Mouse (Mus musculus): Measurements from ENCODE around the gene Bcr. TPM values are rescaled to one million over a fixed set of nuclear protein-coding genes. Genes with fewer than 3 reads are reported as not detected.
A peak's percentile ranks its signal among the peaks of the same experiment; 100 is the strongest.

The Bcr gene
- polyA plus RNA-seq, 1 experiment from 2014 or later = 4.7 TPM

DNA sequence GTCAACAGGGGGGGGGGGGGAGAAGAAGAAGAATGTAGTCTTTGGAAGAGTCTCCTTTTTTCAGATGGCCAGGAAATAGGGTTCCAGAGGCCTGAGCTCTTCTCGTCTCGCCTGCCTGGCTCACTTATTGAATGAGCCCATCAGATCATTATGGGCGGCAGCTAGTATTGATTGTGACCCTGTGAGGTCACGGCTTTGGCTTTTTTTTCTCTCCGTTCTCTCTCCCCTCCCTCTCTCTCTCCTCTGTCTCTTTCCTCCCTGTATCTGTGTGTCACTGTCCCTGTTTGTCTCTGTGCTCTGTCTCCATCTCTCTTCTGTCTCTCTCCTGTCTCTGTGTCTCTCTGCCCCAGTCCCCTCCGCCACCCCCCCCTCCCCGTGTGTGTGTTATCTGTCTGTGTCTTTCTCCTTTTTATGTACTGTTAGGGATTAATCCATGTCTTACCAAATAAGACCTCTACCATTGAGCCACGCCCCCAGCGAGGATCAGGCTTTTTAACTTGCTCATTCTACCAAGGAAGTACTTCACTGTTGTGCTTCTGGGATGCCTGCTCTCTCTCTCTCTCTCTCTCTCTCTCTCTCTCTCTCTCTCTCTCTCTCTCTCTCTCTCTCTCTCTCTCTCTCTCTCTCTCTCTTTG lies 1.5 kb upstream of the Bcr start:
- no peak for ATAC-seq (ENCODE audit: low FRiP score, low TSS enrichment)
- Histone ChIP-seq H3K4me3 (ENCODE audit: low read depth, low read length) (no peak overlapping the region), H3K27ac (replicated peaks) (0 out of 2 replicates have a peak overlapping the region, but pooled peaks have one; percentile 8), H3K4me2 (replicated peaks; ENCODE audit: low read depth) (no peak overlapping the region), H3K36me3 (ENCODE audit: control insufficient read depth, insufficient read depth, low read length) (no peaks in the 10 kb centered on the region), H3K9me3 (ENCODE audit: control insufficient read depth, low read length) (no peaks in the 10 kb centered on the region), H3K9ac (ENCODE audit: low read length) (no peak overlapping the region), H3K27me3 (ENCODE audit: control insufficient read depth, insufficient read depth, low read length) (no peaks in the 10 kb centered on the region), H3K4me1 (replicated peaks; ENCODE audit: control insufficient read depth, insufficient read depth) (peaks cover 12% of the 10 kb centered on the region; the same call in 1 of the 2 replicates)
- DNase-seq (ENCODE audit: low spot score) = peak; percentile 33
- TF ChIP-seq EP300 (optimal IDR thresholded peaks at IDR 0.05) (no peak), CTCF (IDR thresholded peaks at IDR 0.05; ENCODE audit: low read depth) (no peak)
- 33% methylated on average over 9 of the region's 9 CpGs for WGBS

DNA sequence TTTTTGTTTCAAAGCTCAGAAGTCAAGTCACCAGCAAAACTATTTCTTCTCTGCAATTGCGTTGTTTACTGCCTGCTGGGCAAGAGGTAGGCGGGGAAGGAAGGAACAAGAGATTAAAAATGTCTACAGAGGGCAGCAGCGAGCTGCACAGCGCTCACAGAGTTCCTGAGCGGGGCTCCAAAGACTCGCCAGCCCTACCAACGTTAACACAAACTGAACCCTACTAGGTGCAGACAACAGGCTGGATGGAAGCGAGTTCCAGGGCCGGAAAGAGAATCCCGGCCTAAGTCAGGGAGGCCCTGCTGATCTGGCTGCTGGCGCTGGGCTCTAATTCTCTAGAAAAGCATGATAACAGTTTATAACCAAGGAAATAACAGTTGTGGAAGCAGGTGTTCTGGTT lies 996 bp upstream of the Bcr start:
- peaks cover 12% of the 10 kb centered on the region; the same call in 1 of the 2 replicates for H3K4me1 ChIP-seq (replicated peaks; ENCODE audit: control insufficient read depth, insufficient read depth)
- H3K36me3 ChIP-seq (ENCODE audit: control insufficient read depth, insufficient read depth, low read length) = no peaks in the 10 kb centered on the region
- no peaks in the 10 kb centered on the region for H3K27me3 ChIP-seq (ENCODE audit: control insufficient read depth, insufficient read depth, low read length)
- ATAC-seq (ENCODE audit: low FRiP score, low TSS enrichment) (peak; percentile 45; the same call in 1 of the 2 replicates), DNase-seq (ENCODE audit: low spot score) (peak; percentile 74)
- H3K9me3 ChIP-seq (ENCODE audit: control insufficient read depth, low read length) = no peaks in the 10 kb centered on the region
- H3K4me2 ChIP-seq (replicated peaks; ENCODE audit: low read depth) = peak overlapping the region; percentile 86; the same call in 1 of the 2 replicates
- no peak overlapping the region for H3K9ac ChIP-seq (ENCODE audit: low read length)
- no peak overlapping the region for H3K27ac ChIP-seq (replicated peaks)
- H3K4me3 ChIP-seq (ENCODE audit: low read depth, low read length) = no peak overlapping the region
- 3% methylated on average over 11 of the region's 11 CpGs for WGBS
- TF ChIP-seq CTCF (IDR thresholded peaks at IDR 0.05; ENCODE audit: low read depth) = peak; percentile 88
- no peak for TF ChIP-seq EP300 (optimal IDR thresholded peaks at IDR 0.05)

DNA sequence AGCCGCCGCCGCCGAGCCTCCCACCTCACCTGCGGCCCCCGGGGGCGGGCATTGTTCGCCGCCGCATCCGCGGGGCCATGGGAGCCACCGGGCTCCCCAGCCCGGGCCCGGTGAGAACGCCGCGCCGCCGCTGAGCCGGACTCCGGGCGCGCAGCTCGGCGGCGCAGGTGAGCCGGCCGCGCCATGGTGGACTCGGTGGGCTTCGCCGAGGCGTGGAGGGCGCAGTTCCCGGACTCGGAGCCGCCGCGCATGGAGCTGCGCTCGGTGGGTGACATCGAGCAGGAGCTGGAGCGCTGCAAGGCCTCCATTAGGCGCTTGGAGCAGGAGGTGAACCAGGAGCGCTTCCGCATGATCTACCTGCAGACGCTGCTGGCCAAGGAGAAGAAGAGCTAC lies 447 bp downstream of the Bcr start:
- 0 out of 2 replicates have a peak, but pooled peaks have one; percentile 4 for ATAC-seq (ENCODE audit: low FRiP score, low TSS enrichment)
- peaks cover 12% of the 10 kb centered on the region; the same call in 1 of the 2 replicates for H3K4me1 ChIP-seq (replicated peaks; ENCODE audit: control insufficient read depth, insufficient read depth)
- TF ChIP-seq CTCF (IDR thresholded peaks at IDR 0.05; ENCODE audit: low read depth) (peak; percentile 2; the same call in 1 of the 2 replicates), EP300 (optimal IDR thresholded peaks at IDR 0.05) (no peak)
- WGBS = 0% methylated on average over 24 of the region's 48 CpGs
- peak overlapping the region; percentile 86 for H3K4me2 ChIP-seq (replicated peaks; ENCODE audit: low read depth)
- no peaks in the 10 kb centered on the region for H3K36me3 ChIP-seq (ENCODE audit: control insufficient read depth, insufficient read depth, low read length)
- H3K4me3 ChIP-seq (ENCODE audit: low read depth, low read length) = peak overlapping the region; percentile 82
- H3K9ac ChIP-seq (ENCODE audit: low read length) = peak overlapping the region; percentile 82
- no peaks in the 10 kb centered on the region for H3K9me3 ChIP-seq (ENCODE audit: control insufficient read depth, low read length)
- H3K27me3 ChIP-seq (ENCODE audit: control insufficient read depth, insufficient read depth, low read length) = no peaks in the 10 kb centered on the region
- H3K27ac ChIP-seq (replicated peaks) = peak overlapping the region; percentile 45
- peak; percentile 37 for DNase-seq (ENCODE audit: low spot score)

DNA sequence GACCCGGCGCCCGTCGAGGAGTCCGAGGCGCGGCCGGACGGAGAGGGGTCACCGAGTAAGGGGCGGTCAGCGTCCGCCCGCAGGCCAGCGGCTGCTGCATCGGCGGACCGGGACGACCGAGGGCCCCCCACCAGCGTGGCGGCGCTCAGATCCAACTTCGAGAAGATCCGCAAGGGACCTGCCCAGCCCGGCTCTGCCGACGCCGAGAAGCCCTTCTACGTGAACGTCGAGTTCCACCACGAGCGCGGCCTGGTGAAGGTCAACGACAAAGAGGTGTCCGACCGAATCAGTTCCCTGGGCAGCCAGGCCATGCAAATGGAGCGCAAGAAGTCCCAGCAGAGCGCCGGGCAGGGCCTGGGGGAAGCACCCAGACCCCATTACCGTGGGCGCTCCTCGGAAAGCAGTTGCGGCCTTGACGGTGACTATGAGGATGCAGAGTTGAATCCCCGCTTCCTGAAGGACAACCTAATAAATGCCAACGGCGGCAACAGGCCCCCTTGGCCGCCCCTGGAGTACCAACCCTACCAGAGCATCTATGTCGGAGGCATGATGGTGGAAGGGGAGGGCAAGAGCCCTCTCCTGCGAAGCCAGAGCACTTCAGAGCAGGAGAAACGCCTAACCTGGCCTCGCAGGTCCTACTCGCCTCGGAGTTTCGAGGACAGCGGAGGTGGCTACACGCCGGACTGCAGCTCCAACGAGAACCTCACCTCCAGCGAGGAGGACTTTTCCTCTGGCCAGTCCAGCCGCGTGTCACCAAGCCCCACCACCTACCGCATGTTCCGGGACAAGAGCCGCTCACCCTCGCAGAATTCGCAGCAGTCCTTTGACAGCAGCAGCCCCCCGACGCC lies 1.2 kb downstream of the Bcr start:
- Histone ChIP-seq H3K4me1 (replicated peaks; ENCODE audit: control insufficient read depth, insufficient read depth) (peaks cover 12% of the 10 kb centered on the region; the same call in 1 of the 2 replicates), H3K4me3 (ENCODE audit: low read depth, low read length) (peak overlapping the region; percentile 82), H3K27ac (replicated peaks) (peak overlapping the region; percentile 45; the same call in 1 of the 2 replicates), H3K36me3 (ENCODE audit: control insufficient read depth, insufficient read depth, low read length) (no peaks in the 10 kb centered on the region), H3K4me2 (replicated peaks; ENCODE audit: low read depth) (peak overlapping the region; percentile 86), H3K9me3 (ENCODE audit: control insufficient read depth, low read length) (no peaks in the 10 kb centered on the region), H3K27me3 (ENCODE audit: control insufficient read depth, insufficient read depth, low read length) (no peaks in the 10 kb centered on the region), H3K9ac (ENCODE audit: low read length) (peak overlapping the region; percentile 82)
- peak; percentile 33 for DNase-seq (ENCODE audit: low spot score)
- TF ChIP-seq EP300 (optimal IDR thresholded peaks at IDR 0.05) = no peak
- no peak for TF ChIP-seq CTCF (IDR thresholded peaks at IDR 0.05; ENCODE audit: low read depth)
- WGBS = 7% methylated on average over 71 of the region's 71 CpGs
- no peak for ATAC-seq (ENCODE audit: low FRiP score, low TSS enrichment)

DNA sequence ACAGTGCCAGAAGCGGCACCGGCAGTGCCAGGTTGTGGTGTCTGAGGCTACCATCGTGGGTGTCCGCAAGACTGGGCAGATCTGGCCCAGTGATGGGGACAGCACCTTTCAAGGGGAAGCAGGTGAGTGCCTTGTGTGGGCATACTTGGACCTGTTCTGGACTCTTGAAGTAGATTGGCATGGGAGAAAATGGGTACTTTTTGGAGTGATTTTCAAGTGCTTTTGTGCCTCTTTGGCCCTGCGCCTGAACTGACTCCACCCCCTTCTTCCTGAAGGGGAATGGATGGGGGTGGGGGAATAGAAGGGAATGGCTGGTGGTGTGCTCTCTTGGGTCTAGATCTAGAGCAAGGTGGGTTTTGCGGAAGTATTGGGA lies 1.8 kb downstream of the Bcr start:
- TF ChIP-seq CTCF (IDR thresholded peaks at IDR 0.05; ENCODE audit: low read depth) = no peak
- TF ChIP-seq EP300 (optimal IDR thresholded peaks at IDR 0.05) = no peak
- H3K4me2 ChIP-seq (replicated peaks; ENCODE audit: low read depth) = peak overlapping the region; percentile 86
- ATAC-seq (ENCODE audit: low FRiP score, low TSS enrichment) = no peak
- H3K4me1 ChIP-seq (replicated peaks; ENCODE audit: control insufficient read depth, insufficient read depth) = peaks cover 12% of the 10 kb centered on the region; the same call in 1 of the 2 replicates
- H3K36me3 ChIP-seq (ENCODE audit: control insufficient read depth, insufficient read depth, low read length) = no peaks in the 10 kb centered on the region
- H3K9me3 ChIP-seq (ENCODE audit: control insufficient read depth, low read length) = no peaks in the 10 kb centered on the region
- peak overlapping the region; percentile 82 for H3K9ac ChIP-seq (ENCODE audit: low read length)
- peak; percentile 31 for DNase-seq (ENCODE audit: low spot score)
- 26% methylated on average over 6 of the region's 6 CpGs for WGBS
- H3K4me3 ChIP-seq (ENCODE audit: low read depth, low read length) = peak overlapping the region; percentile 82
- no peaks in the 10 kb centered on the region for H3K27me3 ChIP-seq (ENCODE audit: control insufficient read depth, insufficient read depth, low read length)
- no peak overlapping the region for H3K27ac ChIP-seq (replicated peaks)

Measured in stomach, postnatal 0 days (tissue).